Mouse (Mus musculus) left cerebral cortex, adult 8-10 months (tissue): ENCODE results near the gene Krtcap2. TPM values are rescaled to one million over a fixed set of nuclear protein-coding genes. Genes with fewer than 3 reads are reported as not detected.
A peak's percentile ranks its signal among the peaks of the same experiment; 100 is the strongest.

ENCODE experiments used
- DNase-seq, 2 experiments: peaks; one replicate each; pipeline ENCODE4 v3.0.0; 2022; ENCODE audit warnings: low spot score in 2 of 2
- total RNA-seq, 4 experiments: library from RNA; stranded (reverse); gene quantifications; 2 replicates each; pipeline ENCODE4 v1.2.4; 2022

The Krtcap2 gene
- total RNA-seq, 4 experiments from 2014 or later, result 70.4 to 91.2 (median 83.7) TPM

DNA sequence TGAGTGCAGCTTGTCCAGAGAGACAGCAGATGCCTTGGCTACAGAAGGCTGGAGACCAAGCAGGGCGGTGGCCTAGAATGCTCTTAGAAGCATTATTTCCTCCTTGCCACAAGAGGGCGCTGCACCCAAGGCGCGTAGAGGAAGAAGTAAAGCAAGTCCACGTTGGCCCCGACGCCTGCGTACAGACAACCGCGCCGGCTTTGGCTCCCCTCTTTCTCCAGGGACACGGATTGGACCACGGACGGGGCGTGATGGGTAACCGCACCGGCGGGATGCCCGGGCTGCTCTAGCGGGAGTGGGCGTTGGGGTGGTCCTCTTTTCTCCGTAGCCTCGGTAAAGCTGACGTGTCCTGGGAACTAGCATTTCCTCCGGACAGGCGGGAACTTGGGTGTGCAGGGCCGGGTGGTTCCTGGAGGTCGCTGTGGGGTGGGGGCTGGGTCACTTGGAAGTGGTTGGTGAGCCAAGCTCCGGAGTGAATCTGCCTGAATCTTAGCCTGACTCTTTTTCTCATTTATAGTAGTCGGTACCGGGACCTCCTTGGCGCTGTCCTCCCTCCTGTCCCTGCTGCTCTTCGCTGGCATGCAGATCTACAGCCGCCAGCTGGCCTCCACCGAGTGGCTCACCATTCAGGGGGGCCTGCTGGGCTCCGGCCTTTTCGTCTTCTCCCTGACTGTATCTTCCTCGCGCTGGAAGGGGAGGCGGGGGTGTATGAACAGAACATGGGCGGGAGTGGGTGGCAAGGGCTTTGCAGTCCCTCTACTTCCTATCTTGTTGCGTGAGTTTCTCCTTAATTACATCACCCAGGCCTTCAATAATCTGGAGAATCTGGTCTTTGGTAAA lies 715 bp downstream of the Krtcap2 start, which contains the start of gene Trim46:
TSS of gene Trim46 (minus strand) at position 49 of the 840 bp plus-strand sequence.
- DNase-seq, result peak; percentile 79 to 91

GRCm38 (mm10) chr3:89247466-89247865 lies 1.7 kb downstream of the Krtcap2 start:
- no peak for DNase-seq

GRCm38 (mm10) chr3:89250435-89251040 lies 4.8 kb downstream of the Krtcap2 start:
- no peak for DNase-seq

- no peak for DNase-seq
These were observed 5.7 kb downstream of the Krtcap2 start for GRCm38 (mm10) chr3:89251365-89251895.

DNA sequence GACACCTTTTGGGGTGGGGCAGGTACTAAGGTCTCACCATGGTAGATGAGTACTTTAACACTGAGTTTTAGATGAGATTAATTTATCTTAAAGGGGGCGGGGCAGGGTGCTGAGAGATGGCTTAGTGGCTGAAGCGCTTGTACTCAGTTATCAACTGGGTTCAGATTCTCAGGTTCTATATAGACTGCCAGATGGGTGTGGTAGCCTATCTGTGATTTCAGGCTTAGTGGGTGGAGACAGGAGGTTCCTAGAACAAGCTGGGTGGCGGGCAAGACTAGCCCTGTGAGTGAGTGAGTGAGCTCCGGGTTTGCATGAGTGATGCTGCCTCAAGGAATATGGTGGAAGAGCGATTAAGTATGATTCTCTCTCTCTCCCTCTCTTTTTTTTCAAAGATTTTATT lies 9.2 kb downstream of the Krtcap2 start:
- no peak for DNase-seq

GRCm38 (mm10) chr3:89256177-89256576 lies 10.4 kb downstream of the Krtcap2 start:
- no peak for DNase-seq

- DNase-seq, result no peak
These were observed 13.3 kb downstream of the Krtcap2 start, which contains the start of gene Dpm3 for GRCm38 (mm10) chr3:89259076-89259475. Gene Dpm3, plus strand, starts transcription at chr3:89259358.

- DNase-seq, result no peak
These were observed 14.4 kb downstream of the Krtcap2 start for GRCm38 (mm10) chr3:89260211-89260610.

- no peak for DNase-seq
These were observed 16.7 kb downstream of the Krtcap2 start for GRCm38 (mm10) chr3:89262417-89262816.

GRCm38 (mm10) chr3:89266439-89266893 lies 20.7 kb downstream of the Krtcap2 start:
- DNase-seq, result peak; percentile 65 to 74

DNA sequence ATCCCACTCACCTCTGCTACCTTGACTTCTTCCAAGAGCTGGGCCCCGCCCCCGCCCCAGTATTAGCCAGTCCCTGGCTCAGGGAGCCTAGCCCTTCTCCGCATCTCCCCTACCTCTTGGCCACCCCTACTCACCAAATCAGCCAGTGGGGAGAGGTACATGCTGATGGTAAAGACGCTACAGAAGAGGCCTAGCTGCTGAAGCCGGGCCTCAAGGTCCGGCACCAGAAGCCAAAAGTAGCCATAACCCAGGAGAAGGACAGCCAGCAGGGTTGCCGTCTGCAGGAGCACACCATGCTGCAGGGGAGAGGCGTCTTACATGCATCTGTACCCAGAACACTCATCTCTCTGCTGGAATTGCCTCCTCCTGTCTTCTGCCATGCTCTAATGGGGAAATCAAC lies 23.1 kb downstream of the Krtcap2 start:
- no peak for DNase-seq

GRCm38 (mm10) chr3:89270051-89270755 lies 24.4 kb downstream of the Krtcap2 start, which contains the start of gene Slc50a1:
Gene Slc50a1, minus strand, starts transcription at chr3:89270570.
- peak; percentile 67 to 73 for DNase-seq

DNA sequence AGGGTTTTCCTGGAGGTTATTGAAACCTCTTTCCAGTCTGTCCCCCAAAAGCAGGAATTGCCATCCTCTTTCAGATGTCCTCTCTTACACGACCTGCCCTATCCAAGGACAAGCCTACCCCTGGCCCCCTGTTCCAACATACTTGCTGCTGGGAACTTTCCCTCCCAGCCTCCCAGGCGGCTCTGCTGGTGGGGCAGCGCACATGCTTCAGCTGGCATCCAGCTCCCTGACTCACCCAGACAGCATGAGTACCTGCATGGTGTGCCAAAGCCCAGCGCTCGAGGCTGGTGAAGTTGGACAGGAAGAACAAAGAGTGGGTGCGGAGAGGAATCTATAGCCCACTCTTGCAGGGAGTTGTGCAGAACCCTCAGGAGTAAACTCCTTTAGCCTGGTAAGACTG lies 25.1 kb downstream of the Krtcap2 start:
- DNase-seq, result peak in 1 of 2 experiments; percentile 84

GRCm38 (mm10) chr3:89271760-89272159 lies 26.0 kb downstream of the Krtcap2 start:
- no peak for DNase-seq

DNA sequence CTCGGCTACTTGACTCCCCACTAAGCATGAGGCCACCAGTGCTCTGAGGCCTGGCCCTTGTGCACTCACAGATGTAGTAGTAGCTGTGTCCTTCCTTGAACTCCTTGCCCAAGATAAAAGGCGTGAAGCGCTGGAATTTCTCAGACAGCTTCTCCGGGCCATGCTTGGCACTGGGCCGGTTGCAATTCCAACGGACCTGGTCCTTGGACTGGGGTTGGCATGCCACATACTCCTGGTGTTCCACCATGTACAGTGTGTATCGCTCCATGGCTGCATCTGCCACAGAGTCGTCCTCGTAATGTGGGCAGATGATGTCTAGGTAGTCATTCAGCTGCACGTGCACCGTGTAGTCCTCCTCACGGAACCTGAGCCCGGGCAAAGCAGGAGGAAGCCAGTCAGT lies 30.3 kb downstream of the Krtcap2 start:
- no peak for DNase-seq

DNA sequence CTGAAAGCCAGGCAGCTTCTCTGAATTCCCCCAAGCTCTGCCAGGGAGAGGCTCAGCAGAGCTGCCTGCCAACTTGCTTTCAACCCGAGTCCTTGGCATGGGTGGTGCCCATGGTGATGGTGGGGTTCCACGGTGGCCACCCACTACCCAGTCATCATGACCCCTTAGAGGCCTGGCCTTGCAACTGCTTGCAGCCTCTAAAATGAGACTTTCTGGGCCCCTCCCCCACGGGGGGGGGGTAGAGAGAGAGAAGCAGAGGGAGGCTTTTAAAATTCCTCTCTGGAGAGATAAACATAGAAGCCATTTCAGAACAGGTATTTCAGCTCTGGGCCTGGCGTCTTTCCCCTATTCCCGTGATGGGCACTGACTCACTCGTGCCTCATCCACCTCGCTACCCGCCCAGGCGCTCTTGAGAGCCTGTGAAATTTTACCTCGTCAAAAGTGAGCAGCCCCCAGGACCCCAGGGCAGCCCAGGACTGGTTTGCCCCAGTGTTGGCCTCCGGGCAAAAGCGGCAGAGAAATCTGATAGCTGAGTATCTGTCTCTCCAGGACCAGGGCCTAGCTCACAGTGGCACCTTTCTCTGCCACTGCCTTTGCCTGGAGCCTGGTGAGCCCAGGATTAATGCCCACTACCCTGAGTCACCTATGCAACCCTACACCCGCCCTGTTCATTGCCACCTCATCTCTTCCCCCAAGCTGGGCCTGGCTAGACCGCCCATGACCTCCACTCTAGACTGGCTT lies 31.7 kb downstream of the Krtcap2 start:
- no peak for DNase-seq

DNA sequence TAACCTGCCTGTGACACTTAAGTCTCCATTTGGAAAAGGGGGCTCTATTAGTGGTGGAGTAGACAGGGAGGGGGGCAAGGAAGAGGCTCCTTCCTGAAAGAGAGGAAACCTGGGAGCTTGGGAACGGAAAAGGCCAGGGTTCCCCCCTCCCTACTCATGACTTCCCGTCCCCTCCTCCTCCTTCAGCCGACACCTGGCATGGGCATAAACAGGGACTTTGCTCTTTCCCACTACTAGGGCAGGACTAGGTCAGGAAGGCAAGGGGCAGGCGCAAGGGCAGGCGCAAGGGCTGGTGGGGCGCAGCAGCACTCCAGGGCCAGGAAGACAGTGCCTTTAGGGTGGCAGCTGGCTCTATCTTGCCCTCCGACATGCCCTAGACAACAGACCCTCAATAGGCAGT lies 32.3 kb downstream of the Krtcap2 start:
- DNase-seq, result no peak

DNA sequence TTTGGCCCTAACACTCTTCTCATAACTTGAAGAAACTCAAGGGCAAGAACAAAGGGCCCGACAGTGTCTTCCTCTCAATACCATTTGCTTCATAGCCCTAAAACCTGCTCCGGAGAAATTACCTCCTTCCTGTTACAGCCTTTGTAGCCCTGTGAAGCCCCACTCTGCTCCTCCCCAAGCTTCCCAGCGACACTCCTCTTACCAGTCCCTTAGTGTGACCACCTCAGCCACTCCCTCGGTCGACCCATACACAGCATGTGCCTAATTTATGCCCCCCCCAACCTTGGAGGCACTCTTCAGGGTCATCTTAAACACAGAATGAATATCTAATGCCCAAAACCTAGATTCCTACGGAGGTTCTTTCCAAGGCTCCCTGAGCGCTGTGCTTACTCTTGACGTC lies 32.9 kb downstream of the Krtcap2 start:
- DNase-seq, result no peak

- peak; percentile 62 to 73 for DNase-seq
These were observed 33.6 kb downstream of the Krtcap2 start for GRCm38 (mm10) chr3:89279153-89279890.

DNA sequence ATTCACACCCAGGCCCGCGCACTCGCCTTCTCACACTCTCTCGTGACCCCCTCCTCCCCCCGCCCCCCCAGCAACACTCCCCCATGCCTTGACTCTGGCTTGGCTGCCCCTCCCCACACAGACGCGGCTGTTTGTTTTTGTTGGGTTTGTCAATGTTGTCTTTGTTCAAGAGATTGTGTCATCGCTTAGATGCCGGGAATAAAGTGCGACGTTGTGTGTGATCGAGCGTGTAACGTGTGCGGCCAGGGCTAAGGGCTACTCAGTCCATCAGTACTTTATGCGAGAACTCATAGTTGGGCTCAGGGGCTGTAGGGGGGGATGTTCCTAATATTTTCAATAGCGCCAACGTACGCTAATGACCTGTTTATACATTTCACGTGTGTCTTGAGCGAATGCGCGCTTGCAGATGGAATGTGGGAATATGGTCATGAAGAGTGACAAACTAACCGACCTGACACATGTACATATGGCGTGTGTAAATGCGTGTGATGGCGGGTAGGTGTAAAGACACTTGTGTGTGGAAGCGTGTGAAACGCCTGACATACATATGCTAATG lies 34.4 kb downstream of the Krtcap2 start:
- peak in 1 of 2 experiments; percentile 60 for DNase-seq
